Mouse (Mus musculus) MEL (cell line): Measurements from ENCODE around the gene Arhgef17. TPM values are rescaled to one million over a fixed set of nuclear protein-coding genes. Genes with fewer than 3 reads are reported as not detected.

Source experiments
- DNase-seq: peaks from one replicate; pipeline ENCODE4 v3.0.0; 2011; ENCODE audit warnings: low read depth, low spot score
- H3K27ac ChIP-seq: 2 replicates; pipeline ENCODE4 v1.5.1; 2012; ENCODE audit warnings: low read depth, mild to moderate bottlenecking, control low read depth, low read length, moderate library complexity; ENCODE audit not compliant: control insufficient read depth
- H3K27me3 ChIP-seq, 2 experiments: fragments of 150-350 bp in 1 of 2; sonication (generic) in 1 of 2; 2 replicates each; pipeline ENCODE4 v1.6.1; 2012; ENCODE audit warnings: low read length in 2 of 2, mild to moderate bottlenecking in 2 of 2, improper control_type of control experiment in 1 of 2, moderate library complexity in 1 of 2; ENCODE audit not compliant: insufficient read depth in 2 of 2, control insufficient read depth in 1 of 2
- H3K36me3 ChIP-seq, 2 experiments: 2 replicates each; pipeline ENCODE4 v1.6.1; 2012 to 2014; ENCODE audit warnings: low read length in 2 of 2, improper control_type of control experiment in 1 of 2, inconsistent platforms in 1 of 2, mild to moderate bottlenecking in 1 of 2; ENCODE audit not compliant: insufficient read depth in 2 of 2, control insufficient read depth in 1 of 2
- H3K4me1 ChIP-seq, 2 experiments: fragments of 150-350 bp in 1 of 2; sonication (generic) in 1 of 2; 2 replicates each; pipeline ENCODE4 v1.6.1; 2012; ENCODE audit warnings: low read length in 2 of 2, improper control_type of control experiment in 1 of 2, mild to moderate bottlenecking in 1 of 2; ENCODE audit not compliant: insufficient read depth in 2 of 2, control insufficient read depth in 1 of 2
- H3K4me3 ChIP-seq, 2 experiments: fragments of 150-350 bp in 1 of 2; sonication (generic) in 1 of 2; 2 replicates each; pipeline ENCODE4 v1.5.1; 2012; ENCODE audit warnings: low read depth in 2 of 2, low read length in 2 of 2, mild to moderate bottlenecking in 2 of 2, moderate library complexity in 2 of 2, control low read depth in 1 of 2, improper control_type of control experiment in 1 of 2; ENCODE audit not compliant: control insufficient read depth in 1 of 2, insufficient read depth in 1 of 2
- H3K79me2 ChIP-seq: 2 replicates; pipeline ENCODE4 v1.6.1; 2012; ENCODE audit warnings: mild to moderate bottlenecking, low read length, moderate library complexity; ENCODE audit not compliant: control insufficient read depth, poor library complexity, insufficient read depth
- H3K9ac ChIP-seq: 2 replicates; pipeline ENCODE4 v1.6.1; 2012; ENCODE audit warnings: low read depth, mild to moderate bottlenecking, control low read depth, low read length, moderate library complexity; ENCODE audit not compliant: control insufficient read depth, poor library complexity, severe bottlenecking
- H3K9me3 ChIP-seq: fragments of 150-350 bp; sonication (generic); replicated peaks from 2 replicates; pipeline ENCODE4 v1.6.1; 2012; ENCODE audit warnings: mild to moderate bottlenecking, low read length, improper control_type of control experiment, moderate library complexity; ENCODE audit not compliant: insufficient read depth
- BHLHE40 ChIP-seq: IDR thresholded peaks from 2 replicates; pipeline ENCODE4 v1.6.1; 2012; ENCODE audit warnings: low read depth, mild to moderate bottlenecking, inconsistent platforms, low read length, improper control_type of control experiment, borderline replicate concordance
- CHD2 ChIP-seq: IDR thresholded peaks from 2 replicates; pipeline ENCODE4 v1.6.1; 2011; ENCODE audit warnings: low read length, improper control_type of control experiment
- ELF1 ChIP-seq: IDR thresholded peaks from 2 replicates; pipeline ENCODE4 v1.6.1; 2014; ENCODE audit warnings: low read depth, mild to moderate bottlenecking, inconsistent platforms, low read length, improper control_type of control experiment, moderate library complexity
- EP300 ChIP-seq, 2 experiments: IDR thresholded peaks; 2 replicates each; pipeline ENCODE4 v1.6.1; 2011; ENCODE audit warnings: improper control_type of control experiment in 2 of 2, low read length in 2 of 2, low read depth in 1 of 2, mild to moderate bottlenecking in 1 of 2
- GATA1 ChIP-seq: IDR thresholded peaks from 2 replicates; pipeline ENCODE4 v1.6.1; 2011; ENCODE audit warnings: low read depth, low read length, improper control_type of control experiment
- HCFC1 ChIP-seq: IDR thresholded peaks from 2 replicates; pipeline ENCODE4 v1.6.1; 2012; ENCODE audit warnings: low read depth, mild to moderate bottlenecking, inconsistent platforms, low read length, improper control_type of control experiment, moderate library complexity
- JUND ChIP-seq: IDR thresholded peaks from 2 replicates; pipeline ENCODE4 v1.6.1; 2011; ENCODE audit warnings: low read depth, mild to moderate bottlenecking, improper control_type of control experiment, low read length
- MAFK ChIP-seq: IDR thresholded peaks from 2 replicates; pipeline ENCODE4 v1.6.1; 2011; ENCODE audit warnings: low read depth, mild to moderate bottlenecking, low read length, improper control_type of control experiment, borderline replicate concordance
- MAX ChIP-seq: IDR thresholded peaks from 2 replicates; pipeline ENCODE4 v1.6.1; 2011; ENCODE audit warnings: low read length, improper control_type of control experiment
- MAZ ChIP-seq: IDR thresholded peaks from 2 replicates; pipeline ENCODE4 v1.6.1; 2012; ENCODE audit warnings: low read depth, mild to moderate bottlenecking, inconsistent platforms, low read length, improper control_type of control experiment
- MYB ChIP-seq: IDR thresholded peaks from 2 replicates; pipeline ENCODE4 v1.6.1; 2011; ENCODE audit warnings: mild to moderate bottlenecking, low read depth, low read length, improper control_type of control experiment
- MYC ChIP-seq: IDR thresholded peaks from 2 replicates; pipeline ENCODE4 v1.6.1; 2011; ENCODE audit warnings: low read depth, mild to moderate bottlenecking, low read length, improper control_type of control experiment, moderate library complexity
- NELFE ChIP-seq: IDR thresholded peaks from 2 replicates; pipeline ENCODE4 v1.6.1; 2011; ENCODE audit warnings: low read depth, low read length, improper control_type of control experiment
- POLR2A ChIP-seq, 2 experiments: IDR thresholded peaks; 2 replicates each; pipeline ENCODE4 v1.6.1; 2011 to 2012; ENCODE audit warnings: low read length in 2 of 2, mild to moderate bottlenecking in 2 of 2, control low read depth in 1 of 2, improper control_type of control experiment in 1 of 2, low read depth in 1 of 2, moderate library complexity in 1 of 2; ENCODE audit not compliant: control insufficient read depth in 1 of 2, insufficient read depth in 1 of 2, poor library complexity in 1 of 2
- POLR2AphosphoS2 ChIP-seq: IDR thresholded peaks from 2 replicates; pipeline ENCODE4 v1.6.1; 2011; ENCODE audit warnings: low read length, improper control_type of control experiment
- RAD21 ChIP-seq: IDR thresholded peaks from 2 replicates; pipeline ENCODE4 v1.6.1; 2011; ENCODE audit warnings: mild to moderate bottlenecking, low read depth, low read length, improper control_type of control experiment
- SIN3A ChIP-seq: IDR thresholded peaks from 2 replicates; pipeline ENCODE4 v1.6.1; 2012; ENCODE audit warnings: low read length, improper control_type of control experiment, inconsistent platforms
- TBP ChIP-seq: IDR thresholded peaks from 2 replicates; pipeline ENCODE4 v1.8.0; 2011; ENCODE audit warnings: low read depth, low read length, improper control_type of control experiment
- TCF12 ChIP-seq: IDR thresholded peaks from 2 replicates; pipeline ENCODE4 v1.6.1; 2014; ENCODE audit warnings: low read depth, mild to moderate bottlenecking, inconsistent platforms, low read length, improper control_type of control experiment, moderate library complexity
- USF2 ChIP-seq, 2 experiments: IDR thresholded peaks; 2 replicates each; pipeline ENCODE4 v1.6.1; 2011 to 2012; ENCODE audit warnings: improper control_type of control experiment in 2 of 2, low read length in 2 of 2, borderline replicate concordance in 1 of 2, inconsistent platforms in 1 of 2, low read depth in 1 of 2, mild to moderate bottlenecking in 1 of 2; ENCODE audit not compliant: insufficient read depth in 1 of 2
- ZMIZ1 ChIP-seq: IDR thresholded peaks from 2 replicates; pipeline ENCODE4 v1.6.1; 2012; ENCODE audit warnings: low read depth, mild to moderate bottlenecking, inconsistent platforms, low read length, improper control_type of control experiment, moderate library complexity
- ZNF384 ChIP-seq: IDR thresholded peaks from 2 replicates; pipeline ENCODE4 v1.6.1; 2012; ENCODE audit warnings: low read depth, mild to moderate bottlenecking, inconsistent platforms, low read length, improper control_type of control experiment
- polyA plus RNA-seq, 2 experiments: library from polyadenylated mRNA; stranded (reverse) in 1 of 2; unstranded in 1 of 2; fragments of >175 nt in 1 of 2; fragments of >200 nt in 1 of 2; gene quantifications; 2 replicates each; pipeline versions ENCODE4 v1.2.1 to v1.2.4; 2012; ENCODE audit warnings: low replicate concordance in 2 of 2, low read depth in 1 of 2; ENCODE audit not compliant: insufficient read length in 2 of 2, insufficient read depth in 1 of 2, missing spikeins in 1 of 2
- total RNA-seq: library from RNA; depleted of rRNA; stranded (reverse); fragments of 300-350 nt; gene quantifications from 2 replicates; pipeline ENCODE4 v1.2.3, GENCODE M21; 2012

Gene Arhgef17
- total and polyA plus RNA-seq, 3 experiments: under 0.01 TPM; not detected in 2

- no peak for TF ChIP-seq HCFC1
- peak; percentile 81; the same call in 1 of the 2 replicates for TF ChIP-seq POLR2AphosphoS2
- TF ChIP-seq NELFE: peak; percentile 92
- TF ChIP-seq BHLHE40: no peak; the same call in 1 of the 2 replicates
These were observed 68.9 kb downstream of the Arhgef17 start, which contains the start of gene Relt (continued) for GRCm38 (mm10) chr7:100862828-100863638.

GRCm38 (mm10) chr7:100862353-100862752 is 69.6 kb downstream of the Arhgef17 start:
- no peaks in the 10 kb centered on the region for H3K27me3 ChIP-seq
- H3K4me1 ChIP-seq: peaks cover 5 to 40% of the 10 kb centered on the region in 2 experiments
- peak overlapping the region; percentile 87 for H3K27ac ChIP-seq
- H3K36me3 ChIP-seq: peaks cover 0 to 30% of the 10 kb centered on the region in 2 experiments; a peak in 2 of 4 replicates
- H3K9me3 ChIP-seq: no peaks in the 10 kb centered on the region
- peaks cover 40% of the 10 kb centered on the region for H3K79me2 ChIP-seq
- H3K9ac ChIP-seq: peak overlapping the region; percentile 99
- TF ChIP-seq JUND (peak; percentile 87; the same call in 1 of the 2 replicates), ELF1 (no peak)
- H3K4me3 ChIP-seq: peak overlapping the region; percentile 90 to 99
- DNase-seq: peak; percentile 56

GRCm38 (mm10) chr7:100861209-100861608 is 70.7 kb downstream of the Arhgef17 start:
- H3K9ac ChIP-seq: no peak overlapping the region

More at GRCm38 (mm10) chr7:100861209-100861608, 70.7 kb downstream of the Arhgef17 start:
- no peaks in the 10 kb centered on the region for H3K27me3 ChIP-seq
- DNase-seq: no peak
- TF ChIP-seq ZMIZ1 (no peak), POLR2A (IDR thresholded peaks at IDR 0.05; ENCODE audit: control insufficient read depth in 1 of 2, insufficient read depth in 1 of 2, low read depth in 1 of 2, low read length in 2 of 2, poor library complexity in 1 of 2) (no peak), USF2 (IDR thresholded peaks at IDR 0.05; ENCODE audit: borderline replicate concordance in 1 of 2, insufficient read depth in 1 of 2, low read depth in 1 of 2, low read length in 2 of 2) (no peak), BHLHE40 (no peak), RAD21 (no peak), EP300 (IDR thresholded peaks at IDR 0.05; ENCODE audit: low read depth in 1 of 2, low read length in 2 of 2) (no peak), MAZ (no peak), TCF12 (no peak), MYB (no peak), MAFK (no peak), GATA1 (no peak), TBP (no peak), NELFE (no peak), CHD2 (no peak), MAX (no peak), MYC (no peak), ZNF384 (no peak), SIN3A (no peak)
- no peak overlapping the region for H3K27ac ChIP-seq
- H3K9me3 ChIP-seq: no peaks in the 10 kb centered on the region
- H3K79me2 ChIP-seq: peaks cover 40% of the 10 kb centered on the region
- no peak overlapping the region for H3K4me3 ChIP-seq
- H3K4me1 ChIP-seq: peaks cover 9 to 48% of the 10 kb centered on the region in 2 experiments
- H3K36me3 ChIP-seq: peaks cover 0 to 38% of the 10 kb centered on the region in 2 experiments; a peak in 2 of 4 replicates
